ENCODE assay signal across 10 mouse cellular contexts in the genomic region with DNA sequence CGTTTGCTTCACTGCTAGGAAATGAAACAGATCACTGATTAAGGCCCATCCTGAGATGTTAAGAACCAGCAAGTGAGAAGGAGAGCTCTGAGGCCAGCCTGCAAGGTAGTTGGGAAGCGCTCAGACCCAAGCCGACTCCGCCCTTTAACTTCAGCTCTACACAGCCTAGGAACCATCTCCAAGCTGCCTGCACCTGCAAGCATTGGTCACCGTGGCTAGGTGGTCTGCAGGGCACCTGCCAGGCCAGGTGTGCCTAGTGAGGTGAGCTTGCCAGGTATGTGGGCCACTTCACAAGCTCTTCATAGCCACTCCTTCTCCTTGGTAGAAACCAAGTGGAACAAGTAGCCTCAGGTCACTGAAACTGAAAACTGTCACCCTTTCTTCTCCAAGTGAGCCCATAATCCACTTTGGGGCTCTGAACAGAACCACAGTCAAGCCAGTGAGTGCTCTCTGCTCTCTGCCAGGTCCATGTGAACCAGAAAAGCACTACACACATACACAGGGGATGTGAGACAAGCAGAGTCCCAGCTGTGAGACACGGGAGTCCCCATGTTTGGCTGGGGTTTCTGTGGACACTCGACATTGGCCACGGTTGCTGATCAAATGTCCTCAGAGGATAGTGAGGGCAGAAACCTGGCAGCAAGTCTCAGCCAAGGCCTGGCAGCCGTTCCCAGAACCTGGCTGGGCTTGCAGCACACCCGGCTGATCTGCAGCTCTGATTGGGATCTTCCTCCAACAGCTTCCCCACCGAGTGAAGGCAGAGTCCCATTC. TPM values are rescaled to one million over a fixed set of nuclear protein-coding genes. Genes with fewer than 3 reads are reported as not detected.
DNase-seq lines count a peak whose midpoint lies in the region; ATAC-seq and TF ChIP-seq lines count a peak whose summit lies in the region.
"Had no signal": no experiment of that assay in that cellular context is flagged by ENCODE, and none has a peak within 500 bp of the region (broad histone marks: within the 10 kb centered on the region; RNA-seq: fewer than 3 reads in every experiment).

No protein-coding gene starts in this region.

- intact Hi-C loops in heart, postnatal 36 days (cut with DNase I): loop anchor here (5.0 kb wide), 1 partner anchor 38 kb away; no protein-coding TSS in a partner anchor

- H3K9me3 ChIP-seq in midbrain, postnatal 0 days (ENCODE audit: low read length): no peaks in the 10 kb centered on the region
- no peaks in the 10 kb centered on the region for H3K9me3 ChIP-seq in midbrain, embryonic 13.5 days
- no peaks in the 10 kb centered on the region for H3K9me3 ChIP-seq in stomach, embryonic 16.5 days (replicated peaks; ENCODE audit: control insufficient read depth, low read length)
- H3K9me3 ChIP-seq: heart, embryonic 15.5 days had no signal

- DNase-seq in midbrain, postnatal 0 days (ENCODE audit: low spot score): peak; percentile 79
- DNase-seq in cerebellum, postnatal 14 days: peak; percentile 91 to 92
- peak; percentile 65 for DNase-seq in heart, postnatal 36 days
- DNase-seq in spleen, postnatal 36 days (ENCODE audit: low spot score in 2 of 2): no peak

- no peaks in the 10 kb centered on the region for H3K4me1 ChIP-seq in midbrain, postnatal 0 days (ENCODE audit: insufficient read depth, low read length)
- no peaks in the 10 kb centered on the region for H3K4me1 ChIP-seq in midbrain, embryonic 13.5 days (replicated peaks)
- peaks cover 5% of the 10 kb centered on the region; the same call in 1 of the 2 replicates for H3K4me1 ChIP-seq in stomach, embryonic 16.5 days (ENCODE audit: control insufficient read depth, insufficient read depth, low read length)
- H3K4me1 ChIP-seq: heart, embryonic 15.5 days had no signal

- H3K4me2 ChIP-seq in midbrain, postnatal 0 days (ENCODE audit: low read depth, low read length, poor library complexity, severe bottlenecking): no peak overlapping the region
- no peak overlapping the region for H3K4me2 ChIP-seq in midbrain, embryonic 13.5 days (replicated peaks)
- H3K4me2 ChIP-seq in stomach, embryonic 16.5 days (ENCODE audit: low read depth, low read length): no peak overlapping the region
- H3K4me2 ChIP-seq: heart, embryonic 15.5 days had no signal

- no peak overlapping the region for H3K4me3 ChIP-seq in midbrain, postnatal 0 days (ENCODE audit: low read depth, low read length)
- no peak overlapping the region for H3K4me3 ChIP-seq in midbrain, embryonic 13.5 days (replicated peaks)
- H3K4me3 ChIP-seq in stomach, embryonic 16.5 days (replicated peaks; ENCODE audit: low read length): no peak overlapping the region
- H3K4me3 ChIP-seq: heart, embryonic 15.5 days had no signal

- no peak for ATAC-seq in midbrain, postnatal 0 days (ENCODE audit: low FRiP score)
- ATAC-seq in midbrain, embryonic 13.5 days: no peak
- ATAC-seq in stomach, embryonic 16.5 days (ENCODE audit: insufficient read depth, low FRiP score): peak; percentile 27; the same call in 1 of the 2 replicates
- ATAC-seq in erythroblast, adult 5-6 weeks (replicated peaks; ENCODE audit: low FRiP score, poor library complexity, severe bottlenecking): no peak

- no peaks in the 10 kb centered on the region for H3K36me3 ChIP-seq in midbrain, postnatal 0 days (ENCODE audit: insufficient read depth, low read length)
- no peaks in the 10 kb centered on the region for H3K36me3 ChIP-seq in midbrain, embryonic 13.5 days
- H3K36me3 ChIP-seq in stomach, embryonic 16.5 days (ENCODE audit: control insufficient read depth, insufficient read depth, low read length): no peaks in the 10 kb centered on the region
- H3K36me3 ChIP-seq: heart, embryonic 15.5 days had no signal

- no peaks in the 10 kb centered on the region for H3K27me3 ChIP-seq in midbrain, postnatal 0 days (ENCODE audit: insufficient read depth, low read length)
- no peaks in the 10 kb centered on the region for H3K27me3 ChIP-seq in midbrain, embryonic 13.5 days
- no peaks in the 10 kb centered on the region for H3K27me3 ChIP-seq in stomach, embryonic 16.5 days (ENCODE audit: control insufficient read depth, insufficient read depth, low read length)

- H3K27ac ChIP-seq in midbrain, postnatal 0 days (ENCODE audit: low read depth, low read length): no peak overlapping the region
- no peak overlapping the region for H3K27ac ChIP-seq in midbrain, embryonic 13.5 days
- H3K27ac ChIP-seq in stomach, embryonic 16.5 days (ENCODE audit: low read length): peak overlapping the region; percentile 47; the same call in 1 of the 2 replicates
- H3K27ac ChIP-seq: heart, embryonic 15.5 days had no signal

- H3K9ac ChIP-seq in midbrain, postnatal 0 days (replicated peaks; ENCODE audit: low read length, poor library complexity, severe bottlenecking): no peak overlapping the region
- H3K9ac ChIP-seq in midbrain, embryonic 13.5 days (replicated peaks): no peak overlapping the region
- H3K9ac ChIP-seq in stomach, embryonic 16.5 days (ENCODE audit: low read length): no peak overlapping the region
- H3K9ac ChIP-seq: heart, embryonic 15.5 days had no signal

- 62% methylated on average over 11 of the region's 11 CpGs for WGBS in midbrain, postnatal 0 days
- 73% methylated on average over 11 of the region's 11 CpGs for WGBS in midbrain, embryonic 13.5 days
- WGBS in stomach, embryonic 16.5 days: 59% methylated on average over 11 of the region's 11 CpGs

- no peak for TF ChIP-seq CTCF in midbrain, postnatal 0 days (IDR thresholded peaks at IDR 0.05)

RNA-seq across cellular contexts. Expression of gene Smoc2, which starts 34.9 kb away (rescaled TPM):
- 4.5 and 5.3 TPM in 2 replicates for total RNA-seq in midbrain, postnatal 0 days (2014; rRNA removed)
- polyA plus RNA-seq in midbrain, postnatal 0 days (2015; fragmentation: Nextera tagmentation; extraction: Ambion mirVana): 5.2 TPM in 2 replicates
- polyA plus RNA-seq in midbrain, embryonic 13.5 days (2015; fragmentation: Nextera tagmentation; extraction: Ambion mirVana): 1.5 and 1.6 TPM in 2 replicates
- total RNA-seq in heart, postnatal 36 days (2021): 10 to 100 TPM; 46.5 to 54.3 TPM
- 137 and 139 TPM in 2 replicates for polyA plus RNA-seq in stomach, embryonic 16.5 days (2015; fragmentation: Nextera tagmentation; extraction: Ambion mirVana)
- total RNA-seq in erythroblast, adult 5-6 weeks (2015; ENCODE audit: low replicate concordance): 2.1 TPM in 1 of 2 replicates, not detected in the other
- 0.98 TPM in 1 of 2 replicates, not detected in the other for total RNA-seq in erythroblast, adult 5-6 weeks (2017; ENCODE audit: low replicate concordance)
- total RNA-seq: common myeloid progenitor, adult 5-6 weeks; megakaryocyte-erythroid progenitor cell, adult 5-6 weeks had no signal

RNA-seq across cellular contexts. Expression of gene Dact2, which starts 40.3 kb away (rescaled TPM):
- 19.4 and 19.9 TPM in 2 replicates for total RNA-seq in midbrain, postnatal 0 days (2014; rRNA removed)
- 2.8 TPM in 2 replicates for polyA plus RNA-seq in midbrain, postnatal 0 days (2015; fragmentation: Nextera tagmentation; extraction: Ambion mirVana)
- 0.66 and 0.94 TPM in 2 replicates for polyA plus RNA-seq in midbrain, embryonic 13.5 days (2015; fragmentation: Nextera tagmentation; extraction: Ambion mirVana)
- 1 to 10 TPM; 1.0 to 1.7 TPM for total RNA-seq in heart, postnatal 36 days (2021)
- 2.9 and 3.3 TPM in 2 replicates for polyA plus RNA-seq in stomach, embryonic 16.5 days (2015; fragmentation: Nextera tagmentation; extraction: Ambion mirVana)
- total RNA-seq in erythroblast, adult 5-6 weeks (2015; ENCODE audit: low replicate concordance): not detected in 2 replicates
- 1.1 TPM in 1 of 2 replicates, not detected in the other for total RNA-seq in erythroblast, adult 5-6 weeks (2017; ENCODE audit: low replicate concordance)
- total RNA-seq: common myeloid progenitor, adult 5-6 weeks; megakaryocyte-erythroid progenitor cell, adult 5-6 weeks had no signal

Comparison
In these comparisons a context has a peak if more than half of its experiments do, and no peak if none do; other contexts are left out.
1. DNase-seq: peak in midbrain, postnatal 0 days (single experiment), cerebellum, postnatal 14 days (2 of 2) and heart, postnatal 36 days (2 of 2); none in spleen, postnatal 36 days (0 of 2).